Mouse (Mus musculus): Measurements from ENCODE around the gene Tnrc6c. TPM values are rescaled to one million over a fixed set of nuclear protein-coding genes. Genes with fewer than 3 reads are reported as not detected.

Gene Tnrc6c
- polyA plus RNA-seq, 1 experiment: 5.7 TPM

- H3K4me1 ChIP-seq: peaks cover 15% of the 10 kb centered on the region
- TF ChIP-seq FLI1 (IDR thresholded peaks at IDR 0.05; ENCODE audit: low read length): no peak
- TF ChIP-seq GATA1 (IDR thresholded peaks at IDR 0.05; ENCODE audit: borderline replicate concordance, low read length): no peak
- no peaks in the 10 kb centered on the region for H3K9me3 ChIP-seq
- no peak overlapping the region for H3K4me3 ChIP-seq (replicated peaks)
- no peaks in the 10 kb centered on the region for H3K36me3 ChIP-seq (replicated peaks; ENCODE audit: low read length)
- no peaks in the 10 kb centered on the region for H3K27me3 ChIP-seq (replicated peaks)
These were observed 11.1 kb downstream of the Tnrc6c start for GRCm38 (mm10) chr11:117665189-117665588.

GRCm38 (mm10) chr11:117666563-117666962, 12.5 kb downstream of the Tnrc6c start:
- H3K4me1 ChIP-seq: peaks cover 13% of the 10 kb centered on the region
- no peak for TF ChIP-seq FLI1 (IDR thresholded peaks at IDR 0.05; ENCODE audit: low read length)
- no peak for TF ChIP-seq GATA1 (IDR thresholded peaks at IDR 0.05; ENCODE audit: borderline replicate concordance, low read length)
- no peaks in the 10 kb centered on the region for H3K36me3 ChIP-seq (replicated peaks; ENCODE audit: low read length)
- H3K4me3 ChIP-seq (replicated peaks): no peak overlapping the region
- H3K9me3 ChIP-seq: no peaks in the 10 kb centered on the region
- H3K27me3 ChIP-seq (replicated peaks): no peaks in the 10 kb centered on the region

- TF ChIP-seq FLI1 (IDR thresholded peaks at IDR 0.05; ENCODE audit: low read length) (no peak), GATA1 (IDR thresholded peaks at IDR 0.05; ENCODE audit: borderline replicate concordance, low read length) (no peak)
- H3K4me3 ChIP-seq (replicated peaks): no peak overlapping the region
- no peaks in the 10 kb centered on the region for H3K27me3 ChIP-seq (replicated peaks)
- H3K9me3 ChIP-seq: no peaks in the 10 kb centered on the region
- no peaks in the 10 kb centered on the region for H3K36me3 ChIP-seq (replicated peaks; ENCODE audit: low read length)
- H3K4me1 ChIP-seq: peaks cover 9% of the 10 kb centered on the region; the same call in 1 of the 2 replicates
These were observed 13.1 kb downstream of the Tnrc6c start for GRCm38 (mm10) chr11:117667152-117667551.

GRCm38 (mm10) chr11:117667825-117668224, 13.7 kb downstream of the Tnrc6c start:
- Histone ChIP-seq H3K36me3 (replicated peaks; ENCODE audit: low read length) (no peaks in the 10 kb centered on the region), H3K4me3 (replicated peaks) (no peak overlapping the region), H3K9me3 (no peaks in the 10 kb centered on the region), H3K4me1 (peaks cover 9% of the 10 kb centered on the region; the same call in 1 of the 2 replicates), H3K27me3 (replicated peaks) (no peaks in the 10 kb centered on the region)
- TF ChIP-seq GATA1 (IDR thresholded peaks at IDR 0.05; ENCODE audit: borderline replicate concordance, low read length) (no peak), FLI1 (IDR thresholded peaks at IDR 0.05; ENCODE audit: low read length) (no peak)

GRCm38 (mm10) chr11:117671626-117672025, 17.5 kb downstream of the Tnrc6c start:
- no peak overlapping the region for H3K4me3 ChIP-seq (replicated peaks)
- TF ChIP-seq FLI1 (IDR thresholded peaks at IDR 0.05; ENCODE audit: low read length): no peak
- H3K4me1 ChIP-seq: peaks cover 15% of the 10 kb centered on the region
- no peaks in the 10 kb centered on the region for H3K27me3 ChIP-seq (replicated peaks)
- H3K36me3 ChIP-seq (replicated peaks; ENCODE audit: low read length): peaks cover 9% of the 10 kb centered on the region
- H3K9me3 ChIP-seq: peaks cover 4% of the 10 kb centered on the region; the same call in 1 of the 2 replicates

- no peak for TF ChIP-seq FLI1 (IDR thresholded peaks at IDR 0.05; ENCODE audit: low read length)
- Histone ChIP-seq H3K4me1 (peaks cover 28% of the 10 kb centered on the region), H3K9me3 (peaks cover 4% of the 10 kb centered on the region; the same call in 1 of the 2 replicates), H3K27me3 (replicated peaks) (no peaks in the 10 kb centered on the region), H3K36me3 (replicated peaks; ENCODE audit: low read length) (peaks cover 9% of the 10 kb centered on the region), H3K4me3 (replicated peaks) (no peak overlapping the region)
These were observed 20.4 kb downstream of the Tnrc6c start for GRCm38 (mm10) chr11:117674531-117674930.

GRCm38 (mm10) chr11:117676649-117677048, 22.6 kb downstream of the Tnrc6c start:
- peaks cover 23% of the 10 kb centered on the region for H3K4me1 ChIP-seq
- TF ChIP-seq FLI1 (IDR thresholded peaks at IDR 0.05; ENCODE audit: low read length) (no peak), GATA1 (IDR thresholded peaks at IDR 0.05; ENCODE audit: borderline replicate concordance, low read length) (no peak)
- no peaks in the 10 kb centered on the region for H3K27me3 ChIP-seq (replicated peaks)
- H3K4me3 ChIP-seq (replicated peaks): no peak overlapping the region
- H3K36me3 ChIP-seq (replicated peaks; ENCODE audit: low read length): peaks cover 9% of the 10 kb centered on the region
- peaks cover 4% of the 10 kb centered on the region; the same call in 1 of the 2 replicates for H3K9me3 ChIP-seq

- H3K4me1 ChIP-seq: peaks cover 23% of the 10 kb centered on the region
- peaks cover 9% of the 10 kb centered on the region for H3K36me3 ChIP-seq (replicated peaks; ENCODE audit: low read length)
- H3K27me3 ChIP-seq (replicated peaks): no peaks in the 10 kb centered on the region
- no peak overlapping the region for H3K4me3 ChIP-seq (replicated peaks)
- H3K9me3 ChIP-seq: peaks cover 4% of the 10 kb centered on the region; the same call in 1 of the 2 replicates
- TF ChIP-seq FLI1 (IDR thresholded peaks at IDR 0.05; ENCODE audit: low read length) (no peak), GATA1 (IDR thresholded peaks at IDR 0.05; ENCODE audit: borderline replicate concordance, low read length) (no peak)
These were observed 23.0 kb downstream of the Tnrc6c start for GRCm38 (mm10) chr11:117677111-117677510.

GRCm38 (mm10) chr11:117677594-117677993, 23.5 kb downstream of the Tnrc6c start:
- H3K9me3 ChIP-seq: peaks cover 4% of the 10 kb centered on the region; the same call in 1 of the 2 replicates
- no peaks in the 10 kb centered on the region for H3K27me3 ChIP-seq (replicated peaks)
- H3K4me3 ChIP-seq (replicated peaks): no peak overlapping the region
- no peak for TF ChIP-seq FLI1 (IDR thresholded peaks at IDR 0.05; ENCODE audit: low read length)
- TF ChIP-seq GATA1 (IDR thresholded peaks at IDR 0.05; ENCODE audit: borderline replicate concordance, low read length): no peak
- H3K4me1 ChIP-seq: peaks cover 26% of the 10 kb centered on the region
- H3K36me3 ChIP-seq (replicated peaks; ENCODE audit: low read length): peaks cover 9% of the 10 kb centered on the region

GRCm38 (mm10) chr11:117678155-117678554, 24.1 kb downstream of the Tnrc6c start:
- no peak for TF ChIP-seq GATA1 (IDR thresholded peaks at IDR 0.05; ENCODE audit: borderline replicate concordance, low read length)
- TF ChIP-seq FLI1 (IDR thresholded peaks at IDR 0.05; ENCODE audit: low read length): no peak
- no peaks in the 10 kb centered on the region for H3K27me3 ChIP-seq (replicated peaks)
- peaks cover 7% of the 10 kb centered on the region for H3K36me3 ChIP-seq (replicated peaks; ENCODE audit: low read length)
- H3K4me3 ChIP-seq (replicated peaks): no peak overlapping the region
- H3K4me1 ChIP-seq: peaks cover 27% of the 10 kb centered on the region
- peaks cover 4% of the 10 kb centered on the region; the same call in 1 of the 2 replicates for H3K9me3 ChIP-seq

GRCm38 (mm10) chr11:117678740-117679139, 24.7 kb downstream of the Tnrc6c start:
- Histone ChIP-seq H3K4me3 (replicated peaks) (no peak overlapping the region), H3K36me3 (replicated peaks; ENCODE audit: low read length) (peaks cover 3% of the 10 kb centered on the region), H3K4me1 (peaks cover 27% of the 10 kb centered on the region), H3K27me3 (replicated peaks) (no peaks in the 10 kb centered on the region), H3K9me3 (peaks cover 4% of the 10 kb centered on the region; the same call in 1 of the 2 replicates)
- TF ChIP-seq GATA1 (IDR thresholded peaks at IDR 0.05; ENCODE audit: borderline replicate concordance, low read length) (no peak), FLI1 (IDR thresholded peaks at IDR 0.05; ENCODE audit: low read length) (no peak)
